Mouse (Mus musculus): ENCODE measurements around the gene Ramp1. TPM values are rescaled to one million over a fixed set of nuclear protein-coding genes. Genes with fewer than 3 reads are reported as not detected.

Gene Ramp1
- polyA plus RNA-seq, 2 experiments: 4.6 to 7.1 TPM

DNA sequence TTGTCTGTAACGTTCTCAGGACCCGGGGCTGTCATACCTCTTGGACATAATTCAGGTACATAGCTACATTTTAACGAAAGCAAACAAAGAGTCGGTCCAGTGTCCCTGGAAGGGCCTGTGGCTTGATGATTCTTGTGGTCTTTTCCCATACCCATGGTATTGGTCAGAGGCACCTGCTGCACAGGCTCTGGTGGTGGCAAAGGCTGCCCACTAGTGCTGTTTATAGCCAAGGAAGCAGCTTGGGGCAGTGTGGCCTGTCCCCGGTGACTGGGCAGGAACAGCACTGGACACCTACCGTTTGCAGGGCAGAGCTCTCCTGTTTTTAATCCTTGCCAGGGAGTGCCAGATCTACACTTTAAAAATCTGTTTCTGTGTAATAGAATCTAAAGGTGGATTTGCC is 1.1 kb downstream of the Ramp1 start:
- ATAC-seq (ENCODE audit: low FRiP score, low read depth): no peak
- H3K9ac ChIP-seq (ENCODE audit: low read depth, low read length, severe bottlenecking): no peak overlapping the region

GRCm38 (mm10) chr1:91181261-91181660 is 1.6 kb downstream of the Ramp1 start:
- H3K4me2 ChIP-seq (replicated peaks; ENCODE audit: low read depth, low read length, severe bottlenecking): no peak overlapping the region
- no peak overlapping the region for H3K27ac ChIP-seq (replicated peaks; ENCODE audit: low read depth, low read length)
- H3K4me1 ChIP-seq (ENCODE audit: control insufficient read depth, insufficient read depth, low read length): peaks cover 9% of the 10 kb centered on the region
- no peak overlapping the region for H3K9ac ChIP-seq (ENCODE audit: low read depth, low read length, severe bottlenecking)
- H3K4me3 ChIP-seq (replicated peaks; ENCODE audit: low read length): no peak overlapping the region
- 66% methylated on average over 5 of the region's 5 CpGs for WGBS
- no peak for TF ChIP-seq POLR2A (IDR thresholded peaks at IDR 0.05; ENCODE audit: borderline replicate concordance, extremely low read depth, insufficient read depth, insufficient read length)
- ATAC-seq (ENCODE audit: low FRiP score, low read depth): no peak
- no peak for DNase-seq (ENCODE audit: low spot score)
- H3K36me3 ChIP-seq (ENCODE audit: control insufficient read depth, insufficient read depth, low read length): no peaks in the 10 kb centered on the region
- peaks cover 16% of the 10 kb centered on the region; the same call in 1 of the 2 replicates for H3K27me3 ChIP-seq (ENCODE audit: control insufficient read depth, insufficient read depth, low read length)
- peaks cover 2% of the 10 kb centered on the region; the same call in 1 of the 2 replicates for H3K9me3 ChIP-seq (ENCODE audit: control insufficient read depth, low read length)

More for the DNA sequence above, 1.1 kb downstream of the Ramp1 start:
- peaks cover 16% of the 10 kb centered on the region; the same call in 1 of the 2 replicates for H3K27me3 ChIP-seq (ENCODE audit: control insufficient read depth, insufficient read depth, low read length)
- H3K27ac ChIP-seq (replicated peaks; ENCODE audit: low read depth, low read length): no peak overlapping the region
- 71% methylated on average over 6 of the region's 6 CpGs for WGBS
- no peak overlapping the region for H3K4me2 ChIP-seq (replicated peaks; ENCODE audit: low read depth, low read length, severe bottlenecking)
- H3K36me3 ChIP-seq (ENCODE audit: control insufficient read depth, insufficient read depth, low read length): no peaks in the 10 kb centered on the region
- H3K4me3 ChIP-seq (replicated peaks; ENCODE audit: low read length): no peak overlapping the region
- H3K4me1 ChIP-seq (ENCODE audit: control insufficient read depth, insufficient read depth, low read length): peaks cover 9% of the 10 kb centered on the region
- H3K9me3 ChIP-seq (ENCODE audit: control insufficient read depth, low read length): no peaks in the 10 kb centered on the region
- no peak for TF ChIP-seq POLR2A (IDR thresholded peaks at IDR 0.05; ENCODE audit: borderline replicate concordance, extremely low read depth, insufficient read depth, insufficient read length)
- DNase-seq (ENCODE audit: low spot score): no peak

DNA sequence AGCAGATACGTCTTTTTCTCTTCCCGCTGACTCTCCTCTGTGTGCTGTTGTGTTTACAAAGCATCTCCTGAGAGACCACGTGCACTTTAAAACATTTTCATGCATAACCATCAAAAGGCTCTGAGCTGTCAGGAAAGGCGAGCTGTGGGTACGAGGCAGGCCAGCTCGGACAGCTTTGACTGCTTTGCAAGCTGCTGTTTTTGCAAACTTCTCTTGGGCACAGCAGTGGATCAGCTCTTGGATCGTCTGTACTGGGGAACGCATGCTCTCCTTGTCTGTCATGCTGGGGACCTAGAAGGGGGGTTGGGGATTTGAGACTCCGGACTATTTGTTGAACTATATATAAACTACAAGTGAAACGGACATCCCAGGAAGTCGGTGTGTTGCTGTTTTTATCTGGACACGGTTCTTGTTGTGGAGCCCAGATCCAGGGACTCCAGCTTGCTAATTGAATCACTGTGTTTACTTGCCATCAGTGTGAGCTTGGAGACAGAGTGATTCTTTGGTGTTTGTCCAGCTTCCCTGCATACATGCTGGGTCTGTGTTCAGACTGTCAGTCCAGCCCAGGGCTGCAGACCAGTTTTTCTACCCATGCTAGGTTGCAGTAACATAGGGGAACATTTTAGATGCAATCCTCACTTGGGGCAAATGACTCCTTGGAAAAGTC is 2.3 kb downstream of the Ramp1 start:
- H3K9me3 ChIP-seq (ENCODE audit: control insufficient read depth, low read length): peaks cover 5% of the 10 kb centered on the region; the same call in 1 of the 2 replicates
- 57% methylated on average over 12 of the region's 12 CpGs for WGBS
- no peaks in the 10 kb centered on the region for H3K36me3 ChIP-seq (ENCODE audit: control insufficient read depth, insufficient read depth, low read length)
- no peak overlapping the region for H3K9ac ChIP-seq (ENCODE audit: low read depth, low read length, severe bottlenecking)
- no peak overlapping the region for H3K27ac ChIP-seq (replicated peaks; ENCODE audit: low read depth, low read length)
- peaks cover 9% of the 10 kb centered on the region for H3K4me1 ChIP-seq (ENCODE audit: control insufficient read depth, insufficient read depth, low read length)
- peaks cover 16% of the 10 kb centered on the region; the same call in 1 of the 2 replicates for H3K27me3 ChIP-seq (ENCODE audit: control insufficient read depth, insufficient read depth, low read length)
- no peak for ATAC-seq (ENCODE audit: low FRiP score, low read depth)
- no peak overlapping the region for H3K4me3 ChIP-seq (replicated peaks; ENCODE audit: low read length)
- TF ChIP-seq POLR2A (IDR thresholded peaks at IDR 0.05; ENCODE audit: borderline replicate concordance, extremely low read depth, insufficient read depth, insufficient read length): no peak
- no peak for DNase-seq (ENCODE audit: low spot score)
- no peak overlapping the region for H3K4me2 ChIP-seq (replicated peaks; ENCODE audit: low read depth, low read length, severe bottlenecking)

GRCm38 (mm10) chr1:91183305-91183704 is 3.7 kb downstream of the Ramp1 start:
- Histone ChIP-seq H3K4me2 (replicated peaks; ENCODE audit: low read depth, low read length, severe bottlenecking) (no peak overlapping the region), H3K9ac (ENCODE audit: low read depth, low read length, severe bottlenecking) (no peak overlapping the region), H3K4me1 (ENCODE audit: control insufficient read depth, insufficient read depth, low read length) (peaks cover 9% of the 10 kb centered on the region), H3K27me3 (ENCODE audit: control insufficient read depth, insufficient read depth, low read length) (peaks cover 16% of the 10 kb centered on the region; the same call in 1 of the 2 replicates), H3K27ac (replicated peaks; ENCODE audit: low read depth, low read length) (no peak overlapping the region), H3K36me3 (ENCODE audit: control insufficient read depth, insufficient read depth, low read length) (no peaks in the 10 kb centered on the region), H3K9me3 (ENCODE audit: control insufficient read depth, low read length) (peaks cover 5% of the 10 kb centered on the region; the same call in 1 of the 2 replicates), H3K4me3 (replicated peaks; ENCODE audit: low read length) (no peak overlapping the region)
- WGBS: 79% methylated on average over 10 of the region's 10 CpGs
- TF ChIP-seq POLR2A (IDR thresholded peaks at IDR 0.05; ENCODE audit: borderline replicate concordance, extremely low read depth, insufficient read depth, insufficient read length): no peak
- DNase-seq (ENCODE audit: low spot score) (no peak), ATAC-seq (ENCODE audit: low FRiP score, low read depth) (no peak)

DNA sequence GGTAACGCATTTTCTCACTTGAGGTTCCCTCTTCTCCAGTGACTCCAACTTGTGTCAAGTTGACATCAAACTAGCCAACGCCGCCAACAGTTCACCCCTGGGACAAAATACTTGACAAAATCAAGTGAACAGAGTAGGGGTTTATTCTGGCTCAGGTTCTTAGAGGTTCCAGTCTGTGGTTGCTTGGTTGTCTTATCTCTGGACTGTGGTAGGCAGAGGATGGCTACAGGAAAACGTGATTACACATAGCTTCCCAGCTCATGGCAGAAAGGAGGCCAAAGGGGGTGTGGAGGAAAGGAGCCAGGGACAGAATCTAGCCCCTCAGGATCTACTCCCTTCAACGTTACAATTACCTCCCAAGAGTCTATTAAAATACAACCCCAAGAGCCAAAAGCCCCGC is 7.1 kb downstream of the Ramp1 start:
- H3K9me3 ChIP-seq (ENCODE audit: control insufficient read depth, low read length): peaks cover 5% of the 10 kb centered on the region; the same call in 1 of the 2 replicates
- H3K4me2 ChIP-seq (replicated peaks; ENCODE audit: low read depth, low read length, severe bottlenecking): no peak overlapping the region
- H3K36me3 ChIP-seq (ENCODE audit: control insufficient read depth, insufficient read depth, low read length): no peaks in the 10 kb centered on the region
- no peak for DNase-seq (ENCODE audit: low spot score)
- ATAC-seq (ENCODE audit: low FRiP score, low read depth): no peak
- H3K4me1 ChIP-seq (ENCODE audit: control insufficient read depth, insufficient read depth, low read length): no peaks in the 10 kb centered on the region; the same call in 1 of the 2 replicates
- WGBS: 85% methylated on average over 6 of the region's 6 CpGs
- no peak overlapping the region for H3K4me3 ChIP-seq (replicated peaks; ENCODE audit: low read length)
- no peak overlapping the region for H3K9ac ChIP-seq (ENCODE audit: low read depth, low read length, severe bottlenecking)
- H3K27ac ChIP-seq (replicated peaks; ENCODE audit: low read depth, low read length): no peak overlapping the region
- TF ChIP-seq POLR2A (IDR thresholded peaks at IDR 0.05; ENCODE audit: borderline replicate concordance, extremely low read depth, insufficient read depth, insufficient read length): no peak
- H3K27me3 ChIP-seq (ENCODE audit: control insufficient read depth, insufficient read depth, low read length): no peaks in the 10 kb centered on the region

All from limb, embryonic 14.5 days (tissue).